Mouse (Mus musculus) heart, embryonic 15.5 days (tissue): ENCODE results near the gene Cox5a. TPM values are rescaled to one million over a fixed set of nuclear protein-coding genes. Genes with fewer than 3 reads are reported as not detected.

ENCODE experiments used
- ATAC-seq: fragments of 200-750 bp; cut with Nextera tagmentation; replicated peaks from 2 replicates; pipeline ENCODE4 v1.8.0; 2017; ENCODE audit warnings: low read depth, moderate TSS enrichment; ENCODE audit not compliant: insufficient number of reproducible peaks, insufficient read depth, low FRiP score
- H3K27ac ChIP-seq: fragments of 300-500 bp; sonication (generic); 2 replicates; pipeline ENCODE4 v1.5.1; 2015; ENCODE audit warnings: mild to moderate bottlenecking, inconsistent platforms
- H3K27me3 ChIP-seq: fragments of 300-500 bp; sonication (generic); 2 replicates; pipeline ENCODE4 v1.6.1; 2015; ENCODE audit warnings: inconsistent platforms
- H3K36me3 ChIP-seq: fragments of 300-500 bp; sonication (generic); 2 replicates; pipeline ENCODE4 v1.6.1; 2015; ENCODE audit warnings: mild to moderate bottlenecking, inconsistent platforms
- H3K4me1 ChIP-seq: fragments of 300-500 bp; sonication (generic); replicated peaks from 2 replicates; pipeline ENCODE4 v1.6.1; 2015; ENCODE audit warnings: inconsistent platforms
- H3K4me2 ChIP-seq: fragments of 300-500 bp; sonication (generic); 2 replicates; pipeline ENCODE4 v1.6.1; 2015; ENCODE audit warnings: inconsistent platforms, mild to moderate bottlenecking, moderate library complexity
- H3K4me3 ChIP-seq: fragments of 300-500 bp; sonication (generic); 2 replicates; pipeline ENCODE4 v1.5.1; 2015; ENCODE audit warnings: mild to moderate bottlenecking, inconsistent platforms
- H3K9ac ChIP-seq: fragments of 300-500 bp; sonication (generic); 2 replicates; pipeline ENCODE4 v1.6.1; 2015; ENCODE audit warnings: mild to moderate bottlenecking, inconsistent platforms
- H3K9me3 ChIP-seq: fragments of 300-500 bp; sonication (generic); replicated peaks from 2 replicates; pipeline ENCODE4 v1.6.1; 2016; ENCODE audit warnings: inconsistent platforms
- WGBS: fragments of 180-500 bp; shearing (Covaris S2); methylation state at CpG from one replicate; pipeline ENCODE4 v1.1.7; 2015; ENCODE audit warnings: mixed read lengths; 5-methylcytosine and 5-hydroxymethylcytosine counted together
- polyA plus RNA-seq: library from polyadenylated mRNA; unstranded; fragments of >200 nt; fragmentation: Nextera tagmentation; extraction: Ambion mirVana; gene quantifications from 2 replicates; pipeline ENCODE4 v1.2.1, GENCODE M21; 2015

Cox5a gene
- polyA plus RNA-seq, 1 experiment from 2014 or later = 1,820 TPM

DNA sequence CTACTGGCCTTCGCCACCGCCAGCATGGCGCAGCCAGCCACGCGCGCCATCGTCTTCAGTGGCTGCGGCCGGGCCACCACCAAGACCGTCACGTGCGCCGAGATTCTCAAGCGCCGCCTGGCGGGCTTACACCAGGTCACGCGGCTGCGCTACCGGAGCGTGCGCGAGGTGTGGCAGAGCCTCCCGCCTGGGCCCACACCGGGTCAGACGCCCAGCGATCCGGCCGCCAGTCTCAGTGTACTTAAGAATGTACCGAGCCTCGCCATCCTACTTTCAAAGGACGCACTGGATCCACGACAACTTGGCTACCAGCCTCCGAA is 16.7 kb upstream of the Cox5a start:
- no peaks in the 10 kb centered on the region for H3K36me3 ChIP-seq
- peaks cover 46% of the 10 kb centered on the region for H3K4me1 ChIP-seq
- under 1% methylated on average over 34 of the region's 34 CpGs for WGBS
- H3K9me3 ChIP-seq = no peaks in the 10 kb centered on the region
- no peak overlapping the region for H3K27ac ChIP-seq
- peaks cover 55% of the 10 kb centered on the region for H3K27me3 ChIP-seq
- H3K4me2 ChIP-seq = peak overlapping the region; percentile 94
- peak overlapping the region; percentile 48 for H3K9ac ChIP-seq
- ATAC-seq = peak; percentile 51; the same call in 1 of the 2 replicates
- peak overlapping the region; percentile 52 for H3K4me3 ChIP-seq

DNA sequence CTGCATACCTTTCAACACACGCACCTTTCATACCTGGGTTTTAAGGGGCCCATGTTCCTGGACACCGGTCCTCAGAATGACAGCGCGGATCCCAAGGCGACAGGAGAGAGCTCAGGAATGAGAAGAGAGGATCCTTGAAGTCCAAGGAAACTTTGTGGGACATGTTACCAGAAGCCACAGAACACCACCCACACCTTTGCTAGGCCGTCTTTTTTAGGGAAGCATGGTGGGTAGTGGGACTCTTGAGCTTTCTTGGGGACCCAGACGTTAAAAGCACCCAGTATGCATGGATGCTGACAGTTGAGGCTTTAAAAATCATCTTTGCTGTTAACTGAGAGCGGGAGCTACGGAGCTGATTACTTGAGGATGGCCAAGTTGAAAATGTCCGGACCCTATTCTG is 16.2 kb upstream of the Cox5a start:
- peaks cover 46% of the 10 kb centered on the region for H3K4me1 ChIP-seq
- peak overlapping the region; percentile 91 for H3K27ac ChIP-seq
- peaks cover 51% of the 10 kb centered on the region for H3K27me3 ChIP-seq
- no peak for ATAC-seq
- peak overlapping the region; percentile 94 for H3K4me2 ChIP-seq
- no peak overlapping the region for H3K9ac ChIP-seq
- H3K9me3 ChIP-seq = no peaks in the 10 kb centered on the region
- no peaks in the 10 kb centered on the region for H3K36me3 ChIP-seq
- peak overlapping the region; percentile 52; the same call in 1 of the 2 replicates for H3K4me3 ChIP-seq
- WGBS = 51% methylated on average over 10 of the region's 10 CpGs

- Histone ChIP-seq H3K9ac (peak overlapping the region; percentile 33; the same call in 1 of the 2 replicates), H3K4me1 (peaks cover 46% of the 10 kb centered on the region), H3K27ac (peak overlapping the region; percentile 91), H3K4me2 (peak overlapping the region; percentile 94), H3K9me3 (no peaks in the 10 kb centered on the region), H3K27me3 (peaks cover 43% of the 10 kb centered on the region), H3K36me3 (no peaks in the 10 kb centered on the region), H3K4me3 (peak overlapping the region; percentile 21)
- ATAC-seq = peak; percentile 90
- 2% methylated on average over 8 of the region's 8 CpGs for WGBS
Observed at GRCm38 (mm10) chr9:57505700-57506099, 15.4 kb upstream of the Cox5a start.

- Histone ChIP-seq H3K4me1 (peaks cover 9% of the 10 kb centered on the region), H3K27ac (no peak overlapping the region), H3K9me3 (no peaks in the 10 kb centered on the region), H3K36me3 (no peaks in the 10 kb centered on the region), H3K4me3 (no peak overlapping the region), H3K9ac (no peak overlapping the region), H3K27me3 (no peaks in the 10 kb centered on the region), H3K4me2 (no peak overlapping the region)
- ATAC-seq = no peak
- 69% methylated on average over 2 of the region's 2 CpGs for WGBS
Observed at GRCm38 (mm10) chr9:57510577-57510976, 10.5 kb upstream of the Cox5a start.

DNA sequence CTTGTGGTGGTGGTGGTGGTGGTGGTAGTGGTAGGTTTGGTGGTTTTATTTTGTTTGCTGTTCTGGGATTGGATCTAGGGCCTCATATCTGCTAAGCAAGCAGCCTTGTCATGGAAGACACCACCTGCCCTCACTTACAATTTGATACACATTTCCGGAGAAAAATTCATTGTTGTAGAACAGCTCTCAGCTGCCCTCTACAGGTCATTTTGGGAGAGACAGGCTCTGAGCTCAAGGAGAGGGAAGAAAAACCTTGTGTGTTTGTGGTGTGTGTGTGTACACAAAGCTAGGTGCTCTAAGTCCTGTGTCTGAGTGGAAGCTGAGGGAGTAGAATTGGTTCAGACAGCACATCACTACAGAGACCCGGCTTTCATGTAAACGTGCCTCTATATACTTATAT is 4.0 kb upstream of the Cox5a start:
- H3K9ac ChIP-seq = no peak overlapping the region
- H3K4me1 ChIP-seq = peaks cover 2% of the 10 kb centered on the region; the same call in 1 of the 2 replicates
- no peaks in the 10 kb centered on the region for H3K27me3 ChIP-seq
- ATAC-seq = no peak
- no peak overlapping the region for H3K4me3 ChIP-seq
- no peaks in the 10 kb centered on the region for H3K36me3 ChIP-seq
- H3K4me2 ChIP-seq = no peak overlapping the region
- no peak overlapping the region for H3K27ac ChIP-seq
- no peaks in the 10 kb centered on the region for H3K9me3 ChIP-seq
- WGBS = 8% methylated on average over 3 of the region's 3 CpGs

DNA sequence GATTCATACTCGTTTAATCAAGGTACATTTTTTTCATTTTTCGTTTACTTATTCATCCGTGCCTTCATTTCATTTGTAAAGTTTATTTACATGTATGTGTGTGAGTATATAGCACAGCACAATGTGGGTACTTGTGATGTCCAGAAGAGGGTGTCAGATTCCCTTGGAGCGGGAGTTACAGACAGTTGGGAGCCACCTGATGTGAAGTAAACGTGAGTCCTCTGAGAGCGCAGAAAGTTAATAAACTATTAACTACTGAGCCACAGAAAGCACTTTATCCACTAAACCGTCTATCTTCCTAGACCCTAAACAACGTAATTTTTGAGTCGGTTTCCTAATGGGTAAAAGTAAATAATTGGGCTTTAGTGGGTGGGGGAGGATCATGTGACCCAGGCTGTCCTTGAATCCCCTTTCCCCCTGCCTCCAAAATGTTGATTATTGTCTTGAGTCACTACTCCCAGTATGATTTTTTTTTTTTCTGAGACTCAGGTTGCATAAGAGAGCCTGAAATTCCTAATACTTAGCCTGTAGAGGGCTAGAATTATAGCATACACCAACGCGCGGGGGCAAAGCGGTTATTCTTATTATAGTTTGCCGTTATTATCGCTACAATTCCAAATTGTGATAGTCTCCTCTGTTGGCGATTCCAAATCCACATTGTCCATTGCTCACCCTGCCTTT is 559 bp upstream of the Cox5a start:
- Histone ChIP-seq H3K36me3 (no peaks in the 10 kb centered on the region), H3K27ac (peak overlapping the region; percentile 98), H3K9ac (peak overlapping the region; percentile 96), H3K4me2 (peak overlapping the region; percentile 62), H3K27me3 (no peaks in the 10 kb centered on the region), H3K4me3 (peak overlapping the region; percentile 79), H3K4me1 (peaks cover 30% of the 10 kb centered on the region), H3K9me3 (no peaks in the 10 kb centered on the region)
- ATAC-seq = peak; percentile 3; the same call in 1 of the 2 replicates
- WGBS = 27% methylated on average over 16 of the region's 16 CpGs

GRCm38 (mm10) chr9:57522114-57522860 is 1.2 kb downstream of the Cox5a start:
- Histone ChIP-seq H3K4me1 (peaks cover 36% of the 10 kb centered on the region), H3K27ac (peak overlapping the region; percentile 98)

DNA sequence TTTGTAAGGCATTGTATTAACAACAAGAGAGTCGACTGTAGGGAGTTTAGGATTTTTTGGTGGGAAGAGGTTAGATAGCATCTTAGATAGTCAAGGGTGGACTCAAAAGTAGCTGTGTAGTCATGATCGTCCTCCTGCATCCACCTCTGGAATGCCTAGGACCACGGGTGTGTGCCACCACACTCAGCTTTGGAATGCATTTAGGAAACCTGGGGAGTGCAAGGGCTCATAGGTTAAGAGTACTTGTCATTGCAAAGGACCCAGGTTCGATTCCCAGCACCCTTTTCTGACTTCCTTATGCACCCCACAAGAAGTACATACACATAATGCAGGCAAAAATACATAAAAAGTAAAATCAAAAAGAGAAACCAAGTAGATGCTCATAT is 1.8 kb downstream of the Cox5a start:
- peak overlapping the region; percentile 79 for H3K4me3 ChIP-seq
- H3K4me1 ChIP-seq = peaks cover 36% of the 10 kb centered on the region
- H3K9ac ChIP-seq = peak overlapping the region; percentile 96; the same call in 1 of the 2 replicates
- no peaks in the 10 kb centered on the region for H3K36me3 ChIP-seq
- peak overlapping the region; percentile 98; the same call in 1 of the 2 replicates for H3K27ac ChIP-seq
- H3K4me2 ChIP-seq = peak overlapping the region; percentile 62
- no peaks in the 10 kb centered on the region for H3K9me3 ChIP-seq
- WGBS = 53% methylated on average over 4 of the region's 4 CpGs
- no peak for ATAC-seq
- H3K27me3 ChIP-seq = no peaks in the 10 kb centered on the region

More at GRCm38 (mm10) chr9:57522114-57522860, 1.2 kb downstream of the Cox5a start:
- ATAC-seq = no peak
- H3K9me3 ChIP-seq = no peaks in the 10 kb centered on the region
- peak overlapping the region; percentile 96 for H3K9ac ChIP-seq
- H3K4me2 ChIP-seq = peak overlapping the region; percentile 62
- WGBS = 20% methylated on average over 7 of the region's 7 CpGs
- no peaks in the 10 kb centered on the region for H3K27me3 ChIP-seq
- peak overlapping the region; percentile 79 for H3K4me3 ChIP-seq
- H3K36me3 ChIP-seq = no peaks in the 10 kb centered on the region

- H3K9ac ChIP-seq = no peak overlapping the region
- 0 out of 2 replicates have a peak, but pooled peaks cover 2% of the 10 kb centered on the region for H3K36me3 ChIP-seq
- H3K4me2 ChIP-seq = peak overlapping the region; percentile 62
- no peaks in the 10 kb centered on the region for H3K9me3 ChIP-seq
- no peaks in the 10 kb centered on the region for H3K27me3 ChIP-seq
- peaks cover 36% of the 10 kb centered on the region for H3K4me1 ChIP-seq
- ATAC-seq = no peak
- no peak overlapping the region for H3K27ac ChIP-seq
- 88% methylated on average over 1 of the region's 1 CpGs for WGBS
- no peak overlapping the region for H3K4me3 ChIP-seq
Observed at GRCm38 (mm10) chr9:57523754-57524153, 2.7 kb downstream of the Cox5a start.

- Histone ChIP-seq H3K4me3 (no peak overlapping the region), H3K4me1 (peaks cover 36% of the 10 kb centered on the region), H3K9me3 (no peaks in the 10 kb centered on the region), H3K27ac (no peak overlapping the region), H3K9ac (no peak overlapping the region), H3K4me2 (peak overlapping the region; percentile 62; the same call in 1 of the 2 replicates), H3K36me3 (peaks cover 9% of the 10 kb centered on the region; the same call in 1 of the 2 replicates), H3K27me3 (no peaks in the 10 kb centered on the region)
- ATAC-seq = no peak
Observed at GRCm38 (mm10) chr9:57524439-57524838, 3.4 kb downstream of the Cox5a start.

- no peaks in the 10 kb centered on the region for H3K9me3 ChIP-seq
- H3K4me1 ChIP-seq = peaks cover 36% of the 10 kb centered on the region
- H3K27ac ChIP-seq = no peak overlapping the region
- WGBS = 66% methylated on average over 2 of the region's 2 CpGs
- H3K36me3 ChIP-seq = peaks cover 20% of the 10 kb centered on the region
- no peak overlapping the region for H3K4me3 ChIP-seq
- H3K9ac ChIP-seq = no peak overlapping the region
- no peak overlapping the region for H3K4me2 ChIP-seq
- no peaks in the 10 kb centered on the region for H3K27me3 ChIP-seq
- no peak for ATAC-seq
Observed at GRCm38 (mm10) chr9:57525516-57525915, 4.4 kb downstream of the Cox5a start.
